7 mouse cellular contexts compared by ENCODE assay signal in the genomic region with DNA sequence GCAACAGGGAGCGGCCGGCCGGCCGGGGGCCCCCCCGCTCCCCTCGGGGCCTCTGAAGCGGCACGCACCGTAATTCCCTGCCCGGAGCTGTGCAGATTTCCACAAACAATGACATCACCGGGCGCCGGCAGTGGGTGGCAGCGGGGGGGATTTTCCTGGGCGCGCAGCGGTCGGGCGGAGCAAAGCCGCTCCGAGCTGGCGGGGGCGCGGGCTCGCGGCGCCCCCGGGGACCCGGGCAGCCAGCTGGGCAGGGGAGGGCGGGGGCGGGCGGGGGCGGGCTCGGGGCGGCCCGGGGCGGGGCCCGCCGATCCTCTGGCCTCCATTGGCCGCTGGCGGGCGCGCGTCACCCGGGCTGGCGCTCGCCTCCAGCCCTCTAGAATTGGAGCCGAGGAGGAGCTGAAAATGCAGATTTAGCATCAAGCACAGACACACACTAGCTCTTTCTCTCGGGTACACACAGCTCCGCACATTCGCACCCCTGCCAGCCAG. TPM values are rescaled to one million over a fixed set of nuclear protein-coding genes. Genes with fewer than 3 reads are reported as not detected.
DNase-seq lines count a peak whose midpoint lies in the region; ATAC-seq and TF ChIP-seq lines count a peak whose summit lies in the region.

A gene (plus strand): TSS at position 399 of the 489 bp plus-strand sequence.

- H3K4me2 ChIP-seq in forebrain, embryonic 15.5 days (replicated peaks): peak within 1 kb of the TSS; percentile 72
- peak within 1 kb of the TSS; percentile 75 for H3K4me2 ChIP-seq in midbrain, postnatal 0 days (ENCODE audit: low read depth, low read length, poor library complexity, severe bottlenecking)

- H3K27me3 ChIP-seq in forebrain, embryonic 15.5 days: peaks cover 24% of the 10 kb centered on the region
- peaks cover 40% of the 10 kb centered on the region for H3K27me3 ChIP-seq in hindbrain, embryonic 10.5 days (ENCODE audit: insufficient read depth, poor library complexity, severe bottlenecking)
- peaks cover 10% of the 10 kb centered on the region; the same call in 1 of the 2 replicates for H3K27me3 ChIP-seq in midbrain, postnatal 0 days (ENCODE audit: insufficient read depth, low read length)

- intact Hi-C loops in left cerebral cortex, postnatal 25 days (cut with DNase I): loop anchor here (1.0 to 5.0 kb wide), 8 partner anchors 76 to 429 kb away; no protein-coding TSS in a partner anchor

- peak within 1 kb of the TSS; percentile 79 for H3K27ac ChIP-seq in forebrain, embryonic 15.5 days (replicated peaks)
- H3K27ac ChIP-seq in hindbrain, embryonic 10.5 days: peak within 1 kb of the TSS; percentile 87
- H3K27ac ChIP-seq in midbrain, postnatal 0 days (ENCODE audit: low read depth, low read length): peak within 1 kb of the TSS; percentile 85

- peak within 1 kb of the TSS; percentile 62 for H3K4me3 ChIP-seq in forebrain, embryonic 15.5 days
- peak within 1 kb of the TSS; percentile 65 for H3K4me3 ChIP-seq in hindbrain, embryonic 10.5 days
- peak within 1 kb of the TSS; percentile 62 for H3K4me3 ChIP-seq in midbrain, postnatal 0 days (ENCODE audit: low read depth, low read length)

- peak within 1 kb of the TSS; percentile 74 for H3K9ac ChIP-seq in forebrain, embryonic 15.5 days (replicated peaks)
- H3K9ac ChIP-seq in midbrain, postnatal 0 days (replicated peaks; ENCODE audit: low read length, poor library complexity, severe bottlenecking): peak within 1 kb of the TSS; percentile 75

- no peaks in the 10 kb centered on the region for H3K36me3 ChIP-seq in forebrain, embryonic 15.5 days
- H3K36me3 ChIP-seq in hindbrain, embryonic 10.5 days: no peaks in the 10 kb centered on the region
- no peaks in the 10 kb centered on the region for H3K36me3 ChIP-seq in midbrain, postnatal 0 days (ENCODE audit: insufficient read depth, low read length)

- WGBS in forebrain, embryonic 15.5 days: under 1% methylated on average over 33 of the region's 51 CpGs
- under 1% methylated on average over 30 of the region's 51 CpGs for WGBS in hindbrain, embryonic 10.5 days
- WGBS in midbrain, postnatal 0 days: 1% methylated on average over 27 of the region's 51 CpGs

- ATAC-seq in forebrain, embryonic 15.5 days (replicated peaks): peak; percentile 99
- ATAC-seq in midbrain, postnatal 0 days (ENCODE audit: low FRiP score): peak; percentile 94

- peaks cover 25% of the 10 kb centered on the region for H3K4me1 ChIP-seq in forebrain, embryonic 15.5 days
- H3K4me1 ChIP-seq in hindbrain, embryonic 10.5 days (replicated peaks): peaks cover 25% of the 10 kb centered on the region
- H3K4me1 ChIP-seq in midbrain, postnatal 0 days (ENCODE audit: insufficient read depth, low read length): no peaks in the 10 kb centered on the region

- no peak; the same call in 1 of the 2 replicates for TF ChIP-seq CTCF in midbrain, postnatal 0 days (IDR thresholded peaks at IDR 0.05)

- peak; percentile 69 for DNase-seq in ZHBTc4 (ENCODE audit: low read depth, low spot score)
- peak; percentile 86 for DNase-seq in cerebellum, adult 11 months
- peak; percentile 81 for DNase-seq in hindbrain, embryonic 10.5 days (ENCODE audit: low spot score)
- peak; percentile 85 to 95 for DNase-seq in left cerebral cortex, postnatal 25 days (ENCODE audit: low spot score in 2 of 2)
- peak; percentile 89 for DNase-seq in midbrain, postnatal 0 days (ENCODE audit: low spot score)
- peak; percentile 24 for DNase-seq in testis, postnatal 14 days (ENCODE audit: low spot score)

- H3K9me3 ChIP-seq in forebrain, embryonic 15.5 days: no peaks in the 10 kb centered on the region
- no peaks in the 10 kb centered on the region for H3K9me3 ChIP-seq in hindbrain, embryonic 10.5 days
- no peaks in the 10 kb centered on the region for H3K9me3 ChIP-seq in midbrain, postnatal 0 days (ENCODE audit: low read length)

RNA-seq across cellular contexts. Expression of the gene that starts here (rescaled TPM):
- polyA plus RNA-seq in forebrain, embryonic 15.5 days (2015; fragmentation: Nextera tagmentation; extraction: Ambion mirVana): 8.8 and 9.9 TPM in 2 replicates
- 2.3 and 2.4 TPM in 2 replicates for polyA plus RNA-seq in hindbrain, embryonic 10.5 days (2016; fragmentation: Nextera tagmentation; extraction: Ambion mirVana)
- 100 to 1,000 TPM; 268 to 275 TPM for total RNA-seq in left cerebral cortex, postnatal 25 days (2021)
- total RNA-seq in midbrain, postnatal 0 days (2014; rRNA removed): 60.8 and 66.2 TPM in 2 replicates
- 35.5 and 38.3 TPM in 2 replicates for polyA plus RNA-seq in midbrain, postnatal 0 days (2015; fragmentation: Nextera tagmentation; extraction: Ambion mirVana)

Comparison
In these comparisons a context has a peak if more than half of its experiments do, and no peak if none do; other contexts are left out.
1. Peak in every context shown above with its lines: DNase-seq, ATAC-seq, H3K4me3 ChIP-seq and H3K27ac ChIP-seq.
2. DNase-seq: peak in every context shown above with its lines; median percentile 90 in left cerebral cortex, postnatal 25 days; 89 in midbrain, postnatal 0 days; 86 in cerebellum, adult 11 months; 81 in hindbrain, embryonic 10.5 days; 69 in ZHBTc4; 24 in testis, postnatal 14 days.